Mouse (Mus musculus): ENCODE measurements at regions not wholly inside any gene's neighbourhood (a gene's known extent, or its start where the extent isn't known, plus 50 kb on each side); places are given as distances from the start of the nearest gene placed in this dataset.

- DNase-seq: no peak
- intact Hi-C loops (cut with DNase I): no loop called here
These were observed 106.4 kb downstream of the Vapb start for GRCm38 (mm10) chr2:173843671-173844070.

GRCm38 (mm10) chr2:173844524-173844923 lies 107.2 kb downstream of the Vapb start:
- no peak for DNase-seq

DNA sequence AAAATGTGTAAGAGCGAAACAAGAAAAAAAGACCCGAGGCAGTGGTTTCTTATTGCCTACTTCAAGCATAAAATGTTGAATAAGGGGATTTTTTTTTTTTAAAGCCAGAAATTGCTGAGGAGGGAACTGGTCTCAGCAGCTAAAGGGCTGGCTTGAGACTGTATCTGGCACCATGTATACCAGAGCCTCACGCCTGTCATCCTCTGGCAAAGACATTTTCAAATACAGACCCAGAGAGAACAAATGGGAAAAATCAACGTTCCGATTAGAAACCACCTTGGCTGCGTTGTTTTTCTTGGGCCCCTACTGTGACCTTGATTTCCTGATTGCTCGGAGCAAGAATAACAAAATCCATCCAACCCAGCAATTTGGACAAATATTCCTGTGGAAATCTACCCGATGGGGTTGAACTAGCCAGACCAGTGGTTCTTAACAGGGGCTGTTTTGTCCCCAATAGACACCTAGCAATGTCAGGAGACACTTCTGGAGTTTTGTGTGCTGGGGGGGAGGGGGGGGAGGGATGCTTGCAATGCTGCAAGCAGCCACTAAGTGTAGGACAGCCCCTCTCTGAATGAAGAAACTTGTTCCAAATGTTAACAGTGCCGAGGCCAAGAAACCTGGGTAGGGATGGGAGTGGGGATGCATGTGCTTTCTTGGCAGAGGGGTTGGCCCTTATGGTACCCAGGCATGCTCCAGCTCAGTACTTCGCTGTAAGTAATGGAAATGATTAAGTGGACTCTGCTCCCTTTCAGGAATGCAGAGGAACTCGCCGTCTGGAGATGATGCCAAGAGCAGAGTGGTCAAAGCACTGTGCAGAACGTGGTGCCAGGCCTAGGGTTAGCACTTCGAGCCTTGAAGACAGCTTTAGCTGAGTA lies 108.1 kb downstream of the Vapb start:
- intact Hi-C loops (cut with DNase I): no loop called here
- peak in 1 of 2 experiments; percentile 11 for DNase-seq

More at GRCm38 (mm10) chr2:173844524-173844923, 107.2 kb downstream of the Vapb start:
- intact Hi-C loops (cut with DNase I): no loop called here

GRCm38 (mm10) chr2:173851054-173851453 lies 113.7 kb downstream of the Vapb start:
- DNase-seq: no peak
- intact Hi-C loops (cut with DNase I): no loop called here

- no peak for DNase-seq
- intact Hi-C loops (cut with DNase I): no loop called here
These were observed 116.9 kb downstream of the Vapb start for GRCm38 (mm10) chr2:173854172-173854723.

GRCm38 (mm10) chr2:173854846-173855245 lies 117.5 kb downstream of the Vapb start:
- intact Hi-C loops (cut with DNase I): no loop called here
- no peak for DNase-seq

DNA sequence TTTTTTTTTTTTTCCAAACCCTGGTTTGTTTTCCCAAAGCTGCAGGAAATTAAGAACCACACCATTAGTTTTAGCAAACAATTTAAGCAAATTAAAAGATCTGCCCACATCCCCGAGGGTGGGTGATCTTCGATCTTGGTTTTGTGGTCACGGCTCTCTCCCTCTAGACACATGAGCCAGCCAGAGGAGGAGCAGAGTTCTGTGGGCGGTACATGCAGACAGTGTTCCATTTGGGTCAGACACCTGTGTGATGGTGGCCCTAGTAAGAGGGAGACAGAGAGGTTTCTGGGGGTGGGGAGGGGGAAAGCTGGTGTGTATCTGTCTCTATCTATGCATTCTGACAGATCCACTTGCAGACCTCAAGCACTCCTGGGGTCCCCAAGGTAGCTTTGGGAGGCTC lies 118.0 kb downstream of the Vapb start:
- intact Hi-C loops (cut with DNase I): no loop called here
- DNase-seq: no peak

DNA sequence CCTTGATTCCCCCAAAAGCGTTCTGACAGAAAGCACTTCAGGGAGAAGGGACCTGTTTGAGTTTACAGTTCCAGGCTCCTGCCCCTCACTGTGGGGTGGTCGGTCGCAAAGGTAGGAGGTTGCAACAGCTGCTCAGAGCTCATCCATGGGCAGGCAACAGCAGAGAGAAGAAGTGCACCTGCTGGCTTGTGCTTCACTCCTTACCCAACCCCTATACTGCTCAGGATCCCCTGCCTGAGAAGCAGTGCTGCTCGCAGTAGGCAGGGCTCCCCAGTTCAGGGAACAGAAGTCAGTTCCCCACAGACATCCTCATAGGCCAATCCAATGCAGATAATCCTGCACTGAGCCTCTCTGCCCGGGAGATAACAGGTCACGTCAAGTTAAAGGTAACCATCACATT lies 119.7 kb downstream of the Vapb start:
- DNase-seq: no peak
- intact Hi-C loops (cut with DNase I): no loop called here

- DNase-seq: no peak
- intact Hi-C loops (cut with DNase I): no loop called here
These were observed 135.7 kb downstream of the Vapb start for GRCm38 (mm10) chr2:173873048-173873447.

Measured in heart, postnatal 10 days (tissue).